Mouse (Mus musculus) lung, postnatal 0 days (tissue): ENCODE results near the gene Tpx2.

Source experiments
- CTCF ChIP-seq: IDR thresholded peaks from 2 replicates; pipeline ENCODE4 v1.5.1; 2016; ENCODE audit warnings: antibody characterized with exemption, mild to moderate bottlenecking
- EP300 ChIP-seq: IDR thresholded peaks from 2 replicates; pipeline ENCODE4 v1.6.1; 2016; ENCODE audit warnings: antibody characterized with exemption, mild to moderate bottlenecking, control low read depth

GRCm38 (mm10) chr2:152847057-152847814 is 528 bp upstream of the Tpx2 start:
- TF ChIP-seq CTCF (no peak), EP300 (no peak)
